Mouse (Mus musculus) right cerebral cortex, adult 18-20 months (tissue): ENCODE measurements around the gene Hhat.
A peak's percentile ranks its signal among the peaks of the same experiment; 100 is the strongest.

Experiments
- DNase-seq: peaks from one replicate; pipeline ENCODE4 v3.0.0; 2022; ENCODE audit warnings: mixed read lengths

Gene Hhat

DNA sequence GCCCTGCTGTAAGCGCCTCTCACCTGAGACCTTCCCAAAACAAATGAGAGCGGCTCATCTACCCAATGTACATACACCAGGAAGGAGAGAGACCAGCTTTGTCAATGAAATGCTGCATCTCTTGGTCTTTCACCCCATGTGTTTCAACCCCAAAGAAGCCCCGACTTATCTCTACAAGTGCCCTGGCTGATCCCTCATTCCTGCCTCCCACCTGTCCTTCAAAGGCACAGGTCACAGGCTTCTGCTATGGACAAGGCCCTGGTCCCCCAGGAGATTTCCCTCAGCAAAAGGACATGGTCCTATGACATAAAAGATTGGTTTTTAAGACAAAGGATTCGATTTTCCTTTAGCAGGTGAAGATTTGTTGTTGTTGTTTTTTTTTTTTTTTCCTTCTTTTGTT lies 227.3 kb downstream of the Hhat start:
- no peak for DNase-seq

DNA sequence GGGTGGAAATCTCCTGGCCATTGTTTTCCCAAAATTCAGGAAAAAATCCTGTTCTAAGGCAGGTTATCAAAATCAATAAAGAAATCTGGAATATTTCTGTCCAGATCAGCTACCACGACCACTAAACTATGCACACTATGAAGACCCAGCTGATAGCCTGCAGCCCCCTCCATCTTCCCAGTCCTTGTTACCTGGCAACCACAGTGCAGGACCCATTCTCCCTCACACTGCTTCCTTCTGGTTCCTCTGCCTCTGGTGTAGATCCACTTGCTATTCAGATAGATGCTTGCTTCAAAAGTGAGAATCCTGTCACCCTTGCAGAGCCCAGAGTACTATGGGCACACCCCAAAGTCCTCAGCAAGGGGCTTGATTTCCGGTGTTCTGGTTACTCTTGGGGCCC lies 228.9 kb downstream of the Hhat start:
- DNase-seq, result no peak

DNA sequence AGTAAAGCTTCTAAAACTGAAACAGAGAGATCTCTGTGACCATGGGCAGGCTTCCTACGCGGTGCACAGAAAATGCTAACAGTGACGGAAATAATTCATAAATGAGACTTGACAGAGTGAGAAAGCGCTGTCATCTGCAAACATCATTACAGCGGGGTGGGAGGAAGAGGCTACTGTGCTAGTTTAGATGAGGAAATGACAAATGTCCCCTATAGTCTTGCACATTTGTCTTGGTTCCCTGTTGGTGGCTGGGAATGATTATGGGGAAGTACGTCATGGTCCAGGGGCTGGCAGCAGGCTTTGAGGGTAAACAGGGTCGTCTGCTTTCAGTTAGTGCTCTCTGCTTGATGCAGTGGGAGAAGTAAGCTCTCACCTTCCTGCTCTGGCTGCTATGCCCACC lies 233.9 kb downstream of the Hhat start:
- no peak for DNase-seq

DNA sequence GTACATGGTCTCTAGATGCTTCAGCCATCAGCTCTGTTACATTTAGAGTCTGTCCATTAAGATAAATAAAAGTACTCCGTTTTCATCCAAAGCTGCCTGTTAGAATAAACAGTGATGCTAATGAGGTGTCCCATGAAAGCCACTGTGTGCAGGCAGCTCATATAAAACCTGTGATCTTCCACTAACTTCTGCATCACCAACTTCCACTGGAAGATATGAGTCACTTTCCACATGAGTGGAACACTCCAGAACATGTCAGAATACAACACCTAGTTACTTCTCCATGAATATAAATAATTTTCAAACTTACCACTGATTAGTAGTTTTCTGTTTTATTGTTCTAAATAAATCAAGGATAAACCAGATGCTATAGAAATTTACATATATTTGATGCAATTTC lies 234.6 kb downstream of the Hhat start:
- no peak for DNase-seq

DNA sequence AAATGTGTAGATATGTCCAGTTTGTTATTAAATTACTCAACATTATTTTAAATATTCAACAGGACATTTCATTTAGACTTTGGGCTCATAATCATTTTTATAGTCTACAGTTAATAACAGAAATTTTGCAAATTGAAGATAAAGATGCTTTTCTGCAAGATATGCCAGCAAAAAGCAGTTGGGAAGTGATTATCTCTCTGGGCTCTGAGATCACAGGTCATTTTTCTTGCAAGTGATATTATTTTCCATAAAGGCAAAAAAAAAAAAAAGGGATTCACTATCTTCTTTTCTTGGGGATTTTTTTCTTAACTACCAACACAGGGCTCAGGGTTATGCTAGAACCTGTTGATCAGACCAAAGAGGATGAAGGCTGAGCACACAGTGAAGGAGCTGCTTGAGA lies 238.0 kb downstream of the Hhat start:
- DNase-seq, result no peak

DNA sequence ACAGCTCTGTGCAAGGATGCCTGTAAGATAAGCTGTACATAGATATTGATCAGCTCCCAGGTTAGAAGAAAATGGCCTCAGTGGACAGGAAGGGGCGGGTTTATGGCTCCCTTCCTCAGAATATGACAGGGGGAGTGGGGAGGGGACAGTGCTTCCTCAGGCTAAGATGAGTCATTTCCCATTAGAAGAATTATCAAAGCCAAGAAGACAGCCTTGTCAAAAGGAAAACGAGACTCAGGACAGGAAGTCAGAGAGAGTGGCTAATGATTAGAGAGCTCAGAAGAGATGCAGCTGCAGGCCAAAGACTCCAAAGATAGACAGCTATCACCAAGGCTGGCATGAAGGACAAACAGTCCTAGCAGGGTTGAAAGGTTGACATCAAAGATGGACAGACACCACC lies 238.8 kb downstream of the Hhat start:
- no peak for DNase-seq

DNA sequence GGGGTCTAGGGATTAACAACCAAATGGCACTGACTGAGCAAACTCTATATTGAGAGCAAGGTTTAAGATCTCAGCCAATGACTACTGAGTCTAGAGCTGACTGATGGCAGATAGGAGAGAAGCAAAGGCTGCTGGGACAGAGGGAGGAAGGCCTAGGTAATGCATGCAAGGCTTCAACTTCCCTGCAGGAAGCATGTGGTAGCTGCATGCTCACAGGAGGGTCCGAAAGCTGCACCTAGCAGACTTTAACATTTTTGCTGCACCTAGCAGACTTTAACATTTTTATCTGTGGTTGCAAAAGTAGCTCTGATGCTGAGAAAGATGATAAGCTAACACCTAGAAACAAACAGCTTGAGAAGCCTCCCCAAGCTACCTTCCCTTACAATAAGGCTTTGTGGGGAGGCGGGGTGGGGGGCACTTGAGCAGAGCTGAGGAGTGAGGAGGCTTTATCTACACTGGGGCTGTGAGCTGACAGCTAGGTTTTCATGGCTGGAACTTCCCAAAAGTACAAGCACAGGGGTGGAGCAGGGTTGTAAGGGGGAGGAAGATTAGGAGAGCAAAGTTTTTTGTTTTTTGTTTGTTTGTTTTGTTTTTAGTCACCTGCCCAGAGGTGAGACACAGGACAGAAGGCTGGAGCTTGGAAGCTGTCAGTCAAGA lies 239.4 kb downstream of the Hhat start:
- DNase-seq, result no peak

DNA sequence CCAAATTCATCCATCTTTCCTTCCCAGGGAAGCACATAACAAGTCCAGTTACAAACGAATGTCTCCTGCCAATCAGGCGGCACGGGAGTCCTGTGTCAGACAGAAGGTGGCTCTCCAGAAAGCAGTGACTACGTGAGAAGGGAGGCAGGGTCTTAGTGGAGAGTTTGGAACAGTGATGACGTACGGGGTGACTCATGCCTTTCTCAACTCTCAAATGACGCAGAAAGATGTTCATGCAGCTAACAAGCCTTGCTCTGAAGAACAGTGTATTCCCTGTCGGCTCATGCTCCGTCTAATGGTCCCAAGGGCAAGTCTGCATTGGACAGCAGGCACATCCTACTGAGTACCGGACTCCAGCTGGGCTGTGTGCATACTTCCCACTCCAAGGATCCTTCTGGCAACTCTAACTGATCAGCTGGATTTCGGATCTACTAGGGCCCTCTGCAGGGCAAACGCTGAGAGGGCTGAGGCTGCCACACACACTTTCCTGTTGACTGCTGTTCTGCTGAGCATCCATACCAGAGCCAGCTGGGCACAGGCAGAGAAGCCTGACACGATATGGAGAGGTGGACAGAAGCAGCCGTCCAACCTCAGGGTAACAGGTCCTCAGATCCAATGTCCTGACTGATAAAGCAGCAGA lies 245.2 kb downstream of the Hhat start:
- DNase-seq, result peak; percentile 35

DNA sequence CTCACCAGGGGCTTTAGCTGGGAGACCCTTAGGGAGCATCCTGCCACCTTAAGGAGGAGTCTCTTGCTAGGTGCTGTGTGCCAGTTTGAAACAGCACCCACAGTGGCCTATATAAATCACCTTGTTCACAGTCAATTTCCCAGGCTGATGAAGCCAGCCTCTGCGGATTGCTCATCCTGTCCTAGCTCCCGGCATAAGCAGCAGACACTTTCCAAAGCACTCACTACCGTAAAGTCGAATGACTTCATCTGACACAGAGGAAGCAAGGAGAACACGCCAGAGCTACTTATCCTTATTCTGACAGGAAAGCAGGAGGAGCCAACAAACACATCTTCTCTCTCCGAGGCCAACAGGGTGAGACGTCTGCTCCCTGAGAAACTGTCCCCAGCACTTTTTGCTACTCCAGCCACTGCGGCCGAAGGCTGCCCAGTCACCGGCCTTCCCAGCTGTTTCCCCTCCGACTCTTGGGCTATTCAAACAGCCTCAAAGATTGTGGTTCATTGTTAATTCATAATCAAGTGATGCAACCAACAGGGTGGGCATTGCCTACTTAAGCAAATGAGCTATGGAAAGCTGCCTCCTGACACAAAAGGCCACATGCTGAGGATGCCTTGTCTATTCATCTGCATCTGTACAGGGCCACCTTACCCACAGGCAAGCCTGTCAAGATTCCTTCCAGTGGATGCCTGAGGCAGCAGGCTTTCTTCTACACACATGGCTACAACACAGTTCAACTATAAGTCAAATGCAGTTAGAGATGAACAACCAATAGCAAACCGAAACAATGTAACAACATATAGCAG lies 248.4 kb downstream of the Hhat start:
- DNase-seq, result peak; percentile 46

DNA sequence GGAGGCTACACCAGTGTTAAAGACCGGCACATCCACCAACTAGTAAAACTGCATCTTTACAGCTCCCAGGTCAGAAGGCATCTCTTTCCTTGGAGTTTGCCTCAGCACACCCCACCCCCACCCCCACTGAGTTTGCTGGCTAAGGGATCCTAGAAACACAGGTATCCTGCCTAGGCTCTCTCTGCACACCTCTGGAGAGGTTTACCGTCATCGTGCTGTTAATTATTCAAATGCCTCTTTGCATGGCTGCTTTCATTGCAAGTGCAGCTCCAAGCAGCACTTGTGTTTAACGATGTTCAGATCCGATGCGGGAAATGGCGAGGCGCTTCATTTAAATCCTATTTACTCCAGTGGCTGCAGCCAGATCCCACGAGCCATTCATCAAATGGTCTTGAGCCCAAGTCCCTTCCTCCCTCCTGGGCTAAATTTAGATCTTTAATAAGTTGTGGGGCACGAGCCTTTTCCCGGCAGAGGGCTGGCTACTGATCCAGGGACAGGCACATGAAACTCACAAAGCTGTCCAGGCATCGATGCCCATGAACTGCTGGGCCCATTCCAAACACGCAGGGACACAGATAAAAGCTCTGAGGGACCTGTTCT lies 250.1 kb downstream of the Hhat start:
- no peak for DNase-seq

DNA sequence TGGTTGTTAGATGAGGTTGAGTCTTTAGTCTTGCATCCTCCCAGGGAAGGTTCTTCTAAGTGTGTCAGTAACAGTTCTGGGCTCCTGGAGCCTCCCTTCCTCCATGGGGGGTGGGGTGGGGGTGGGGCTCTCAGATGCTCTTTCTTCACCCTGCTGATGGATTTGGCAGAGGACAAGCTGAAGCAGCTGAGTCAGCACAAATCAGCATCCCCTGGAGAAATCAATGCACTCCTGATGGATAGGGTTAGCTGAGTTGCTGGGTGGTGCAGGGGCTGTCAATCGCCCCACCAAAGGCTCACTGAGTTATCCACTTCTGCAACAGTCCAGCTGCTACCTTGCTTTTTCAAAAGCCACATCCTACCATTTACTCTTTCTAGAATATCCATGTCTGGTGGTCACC lies 251.3 kb downstream of the Hhat start:
- DNase-seq, result no peak

DNA sequence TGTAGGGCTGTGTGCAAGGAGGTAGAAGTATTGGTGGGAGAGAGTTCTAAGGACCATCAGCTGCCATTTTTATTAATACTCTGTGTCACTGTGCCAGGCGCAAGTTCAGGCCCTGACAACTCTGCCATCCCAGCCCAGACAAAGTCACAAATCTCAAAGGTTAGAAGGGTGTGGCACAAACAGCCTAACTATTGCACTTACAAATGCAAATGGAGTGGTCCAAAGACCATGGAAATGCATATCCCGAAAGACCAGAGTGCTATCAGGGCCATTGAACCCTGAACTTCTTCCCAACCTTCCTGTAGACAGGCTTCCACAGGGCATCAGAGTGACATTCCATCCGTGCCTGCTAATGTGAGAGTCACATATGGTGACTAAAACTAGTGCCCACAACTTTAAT lies 255.7 kb downstream of the Hhat start:
- DNase-seq, result no peak

DNA sequence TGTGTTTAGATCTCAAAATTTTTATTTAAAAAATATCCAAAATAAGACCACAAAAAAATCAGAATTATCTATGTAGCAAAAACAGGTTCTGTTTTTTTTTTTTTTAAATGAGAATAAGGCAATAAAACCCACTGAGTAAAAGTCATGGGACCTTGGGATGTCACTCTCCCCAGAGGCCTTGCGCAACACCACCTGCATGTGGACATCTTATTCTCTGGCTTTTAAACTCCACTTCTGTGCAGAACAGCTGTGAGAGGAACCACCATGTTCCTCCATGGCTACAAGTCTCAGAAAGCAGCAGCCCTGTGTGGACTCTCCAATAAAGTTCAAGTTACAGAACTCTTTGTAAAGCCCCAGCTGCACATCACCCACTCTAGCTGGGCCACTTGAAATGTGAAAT lies 258.2 kb downstream of the Hhat start:
- no peak for DNase-seq

DNA sequence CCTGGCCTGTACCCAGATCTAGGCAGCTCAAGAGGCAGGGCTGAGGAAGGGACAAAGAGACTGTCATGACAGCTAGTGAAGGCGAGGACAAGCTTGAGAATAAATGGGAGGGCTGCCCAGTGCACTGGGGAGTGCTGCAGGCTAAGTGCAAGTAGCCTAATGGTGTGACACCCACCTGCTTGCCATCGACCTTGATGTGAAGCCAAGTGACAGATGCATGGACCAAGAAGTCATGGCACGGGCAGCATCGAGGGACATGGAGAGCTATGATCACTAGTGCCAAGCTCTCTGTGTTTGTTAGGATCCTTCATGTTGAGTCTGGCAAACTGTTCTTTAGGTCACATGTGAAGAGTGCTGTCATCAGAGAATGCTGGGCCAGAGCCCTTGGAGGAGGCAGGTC lies 267.4 kb downstream of the Hhat start:
- DNase-seq, result no peak

DNA sequence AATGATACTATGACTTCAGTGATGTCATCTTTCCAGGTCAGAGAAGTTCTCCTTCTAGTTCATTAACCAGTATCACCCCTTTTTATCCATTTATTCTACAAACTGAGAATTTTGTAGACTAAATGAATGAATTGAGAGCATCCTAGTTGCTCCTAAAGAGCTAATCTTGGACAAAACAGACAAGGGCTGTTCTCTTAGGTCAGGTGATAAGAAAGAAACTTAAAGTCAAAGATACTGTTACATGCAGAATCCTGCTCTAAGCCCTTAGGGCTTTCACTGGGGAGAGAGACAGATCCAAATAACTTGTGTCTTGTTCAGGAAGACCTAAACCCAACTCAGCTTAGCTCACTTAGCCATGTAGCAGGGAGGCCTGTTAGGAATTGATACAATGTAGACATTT lies 268.2 kb downstream of the Hhat start:
- no peak for DNase-seq

DNA sequence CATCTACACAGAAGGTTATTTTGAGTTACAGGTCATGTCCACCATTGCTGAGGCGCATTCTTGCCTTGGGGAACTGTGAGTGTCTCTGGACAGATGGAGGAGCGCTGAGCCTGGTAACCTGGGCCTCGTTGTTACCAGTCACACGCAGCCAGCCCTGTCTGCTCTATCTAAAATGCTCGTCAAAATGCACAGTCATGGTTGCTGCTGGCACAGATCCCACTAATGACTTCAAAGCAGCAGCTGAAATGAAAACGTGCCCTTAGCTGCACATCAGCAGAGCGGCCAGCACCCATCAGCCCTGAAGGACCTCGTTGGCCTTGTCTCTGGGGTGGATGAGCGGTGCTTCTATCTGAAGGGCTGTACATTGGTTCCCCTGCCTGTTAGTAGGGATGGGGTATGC lies 269.0 kb downstream of the Hhat start:
- no peak for DNase-seq

DNA sequence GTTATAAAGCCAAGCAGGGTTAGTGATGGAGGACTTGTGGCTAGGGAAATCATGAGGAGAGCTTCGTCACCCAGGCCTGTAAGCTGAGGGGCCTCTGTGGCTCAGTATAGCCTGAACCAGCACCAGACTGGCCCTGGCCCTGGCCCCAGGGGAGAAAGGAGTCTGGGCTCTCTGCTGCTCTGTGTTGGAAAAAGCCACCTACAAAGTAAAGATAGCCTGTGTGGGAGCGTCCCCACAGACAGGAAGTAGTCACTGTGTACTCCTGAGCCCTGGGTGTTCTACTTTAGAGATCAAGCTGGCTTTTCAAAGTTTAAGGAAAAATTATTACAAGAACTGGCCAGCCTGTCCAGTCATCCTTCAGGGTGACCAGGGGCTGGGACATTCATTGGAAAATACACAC lies 273.5 kb downstream of the Hhat start:
- peak; percentile 54 for DNase-seq

DNA sequence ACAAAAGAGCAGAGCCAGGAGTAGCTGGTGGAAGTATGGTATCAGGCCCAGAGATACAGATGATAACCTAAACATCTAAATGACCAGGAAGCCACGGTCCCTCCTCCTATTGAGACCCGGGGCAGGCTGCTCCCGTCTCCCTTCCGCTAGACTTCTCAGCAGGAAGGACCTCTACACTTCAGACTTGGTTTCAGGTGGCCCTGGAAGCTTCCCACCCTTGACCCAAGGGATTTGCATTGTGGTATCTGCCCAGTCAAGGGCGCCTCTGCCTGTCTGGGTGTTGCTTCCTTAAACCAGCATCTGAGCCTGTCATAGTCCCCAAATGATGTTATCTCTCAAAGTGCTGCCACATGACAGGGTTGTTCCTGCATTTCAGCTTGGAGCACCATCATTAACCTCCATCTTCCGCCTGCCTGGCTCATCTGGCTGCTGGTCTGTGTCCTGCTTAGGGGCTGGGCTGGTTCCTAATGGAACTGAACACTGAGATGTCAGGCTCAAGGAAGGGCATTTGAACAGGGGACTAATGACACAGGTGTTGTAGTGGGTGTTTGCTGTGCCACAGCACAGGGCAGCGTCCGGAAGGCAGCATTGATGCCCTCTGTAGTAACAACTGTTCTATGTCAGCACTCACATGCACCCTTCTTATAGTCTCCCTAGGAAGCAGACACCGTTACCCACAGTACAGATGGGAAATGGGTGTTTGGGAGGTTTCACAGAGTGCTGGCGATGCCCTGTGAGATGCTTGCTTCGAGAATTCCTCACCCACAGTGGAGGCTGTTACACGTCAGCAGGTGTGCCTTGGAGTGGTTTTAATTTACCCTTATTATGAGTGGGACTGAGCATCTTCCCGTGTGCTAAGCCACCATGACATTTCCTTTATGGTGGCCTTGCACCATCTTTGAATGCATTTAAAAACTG lies 280.9 kb downstream of the Hhat start:
- DNase-seq, result no peak

DNA sequence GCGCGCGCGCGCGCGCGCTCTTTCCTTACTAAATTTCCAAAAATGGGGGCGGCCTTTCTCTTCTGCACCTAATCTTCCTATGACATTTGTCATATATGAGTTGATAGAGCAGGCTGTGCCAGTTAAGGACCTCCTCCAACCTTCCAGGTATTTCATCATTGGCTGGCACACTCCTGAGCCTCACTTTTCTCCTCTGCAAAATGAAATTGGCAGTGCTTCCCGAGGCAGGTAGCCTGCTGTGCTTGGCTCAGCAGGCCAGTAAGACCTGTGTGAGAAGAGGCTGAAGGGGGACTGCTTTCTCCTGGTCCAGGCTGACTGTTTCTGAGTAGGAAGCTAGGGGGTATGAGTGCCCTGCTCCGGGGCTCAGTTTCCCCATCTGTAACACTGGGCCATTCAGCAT lies 283.5 kb downstream of the Hhat start:
- DNase-seq, result no peak

DNA sequence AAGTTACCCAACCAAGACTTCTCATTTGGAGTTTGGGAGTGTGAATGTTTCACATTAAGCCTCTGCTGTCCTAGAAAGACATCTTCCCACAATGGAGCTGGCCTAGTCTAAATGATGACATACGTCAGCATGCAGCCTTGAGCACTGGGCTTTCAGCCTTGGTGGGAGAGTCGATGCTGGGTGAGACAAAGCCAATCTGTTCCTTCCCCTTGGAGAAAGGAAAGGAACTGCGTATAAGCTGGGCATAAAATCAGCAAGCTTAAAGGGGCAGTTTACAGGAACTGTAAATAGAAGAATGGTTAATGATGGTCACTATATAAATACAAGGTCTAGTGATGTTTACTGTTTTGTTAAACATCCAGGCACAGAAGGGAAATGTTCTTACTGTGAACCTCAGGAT lies 286.0 kb downstream of the Hhat start:
- DNase-seq, result no peak

DNA sequence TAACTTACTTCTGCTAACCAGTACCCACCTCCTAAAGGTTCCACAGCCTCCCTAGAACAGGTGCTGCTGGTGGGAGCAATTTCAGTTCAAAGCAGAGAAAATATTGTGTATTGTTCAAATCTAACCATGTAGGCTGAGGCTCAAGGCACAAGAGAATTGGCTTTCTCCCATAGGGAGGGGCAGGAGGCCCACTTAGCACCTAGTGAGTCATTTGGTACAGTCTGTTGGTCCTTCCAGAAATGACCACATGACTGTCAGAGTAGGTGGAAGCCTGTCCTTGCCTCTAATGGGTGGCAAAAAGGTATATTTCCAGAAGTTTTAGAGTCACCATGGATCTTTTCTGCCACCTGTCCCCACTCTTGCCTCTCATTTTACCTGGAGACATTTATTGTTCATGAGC lies 289.6 kb downstream of the Hhat start:
- no peak for DNase-seq

DNA sequence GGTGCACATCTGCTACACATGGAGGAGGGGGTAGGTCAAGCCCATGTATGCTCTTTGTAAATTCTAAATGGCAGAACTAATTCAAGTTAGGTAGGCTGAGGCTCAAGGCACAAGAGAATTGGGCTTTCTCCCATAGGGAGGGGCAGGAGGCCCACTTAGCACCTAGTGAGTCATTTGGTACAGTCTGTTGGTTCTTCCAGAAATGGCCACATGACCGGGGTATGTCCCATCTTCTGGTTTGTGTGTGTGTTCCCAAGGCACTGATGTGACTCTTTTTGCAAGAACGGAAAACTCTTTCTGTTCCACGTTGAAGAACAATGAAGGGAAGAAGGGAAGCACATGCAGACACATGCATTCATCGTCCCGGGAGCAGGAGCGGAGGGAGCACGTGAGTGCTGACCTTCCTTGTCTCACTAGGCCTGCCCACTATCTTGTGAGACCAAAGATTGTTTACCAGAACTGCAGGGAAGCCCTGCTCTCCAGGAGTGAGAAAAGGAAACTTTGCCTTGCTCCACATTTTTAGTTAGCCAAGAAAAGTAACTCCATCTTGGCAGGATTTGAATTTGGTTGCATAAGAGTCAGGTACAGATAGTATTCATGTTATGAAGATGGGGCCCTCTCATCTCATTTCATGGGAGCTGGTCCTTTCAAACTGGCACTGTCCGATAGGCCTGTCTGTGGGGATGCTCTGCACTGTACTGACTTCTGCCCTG lies 290.8 kb downstream of the Hhat start:
- DNase-seq, result peak; percentile 61
